Mouse (Mus musculus) cerebral cortex, adult 2 months (tissue): ENCODE results near the gene Atg2a.

Experiments
- WGBS: fragments of 180-500 bp; shearing (Covaris S2); methylation state at CpG from one replicate; pipeline ENCODE4 v1.1.7; 2018; 5-methylcytosine and 5-hydroxymethylcytosine counted together

The Atg2a gene

GRCm38 (mm10) chr19:6296551-6297210, 55.2 kb downstream of the Atg2a start:
- 75% methylated on average over 5 of the region's 5 CpGs for WGBS

DNA sequence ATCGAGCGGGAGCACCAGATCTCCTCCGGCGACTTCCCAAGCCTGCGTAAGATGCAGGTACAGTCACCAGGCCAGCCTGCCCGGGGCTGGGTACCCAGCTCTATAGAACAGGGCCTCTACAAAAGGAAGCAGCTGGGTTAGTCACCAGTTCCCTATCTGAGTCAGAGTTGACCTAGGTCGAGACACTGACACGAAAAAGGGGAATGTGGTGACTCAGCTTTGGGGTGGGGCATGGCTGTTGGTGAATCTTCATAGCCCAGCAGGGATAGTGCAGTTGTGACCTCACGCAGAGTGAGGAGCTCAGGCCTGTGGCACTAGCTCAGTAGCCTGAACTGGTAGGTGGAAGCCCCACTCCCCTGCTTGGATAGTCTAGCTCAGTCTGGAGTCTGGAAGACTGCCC, 56.2 kb downstream of the Atg2a start:
- WGBS, result 85% methylated on average over 9 of the region's 9 CpGs

DNA sequence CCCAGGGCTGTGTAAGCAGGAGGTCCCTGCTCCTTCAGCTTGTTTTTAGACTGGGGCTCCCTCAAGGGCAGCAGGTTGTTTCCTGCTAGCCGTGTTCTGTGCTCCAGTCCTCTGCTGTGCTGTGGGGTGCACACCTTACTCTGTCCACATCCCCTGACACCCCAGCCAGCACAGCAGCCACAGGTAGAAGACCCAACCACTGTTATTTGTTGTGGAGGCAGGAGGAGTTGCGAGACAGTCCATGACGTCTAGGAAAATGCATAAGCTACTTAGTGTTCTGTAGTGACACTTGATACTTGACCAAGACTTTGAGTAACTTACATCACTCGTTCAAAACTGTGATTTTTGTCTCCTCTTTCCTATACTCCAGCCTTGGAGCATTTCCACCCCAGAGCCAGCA, 57.5 kb downstream of the Atg2a start:
- WGBS, result 76% methylated on average over 4 of the region's 4 CpGs

- WGBS, result 88% methylated on average over 7 of the region's 7 CpGs
Measured at GRCm38 (mm10) chr19:6299450-6300267, 58.2 kb downstream of the Atg2a start.

- 65% methylated on average over 7 of the region's 7 CpGs for WGBS
Measured at GRCm38 (mm10) chr19:6300402-6300841, 59.0 kb downstream of the Atg2a start.

DNA sequence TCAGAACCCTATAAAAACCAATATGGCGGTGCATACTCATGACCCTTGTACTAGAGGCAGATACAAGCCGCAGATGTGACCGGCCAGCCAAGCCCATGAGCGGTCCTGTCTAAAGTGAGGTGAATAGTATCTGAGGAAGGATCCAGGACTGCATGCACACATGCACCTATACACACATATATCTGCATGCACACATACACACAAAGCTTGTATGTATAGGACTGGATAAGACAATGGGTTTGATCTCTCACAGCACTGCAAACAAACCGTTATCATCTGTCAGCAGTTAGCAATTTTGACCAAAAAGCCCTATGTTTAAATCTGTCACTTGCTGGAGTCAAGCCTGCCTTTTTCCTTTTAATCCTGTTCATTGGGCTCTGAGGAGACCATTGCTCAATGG, 60.6 kb downstream of the Atg2a start:
- 90% methylated on average over 5 of the region's 5 CpGs for WGBS

DNA sequence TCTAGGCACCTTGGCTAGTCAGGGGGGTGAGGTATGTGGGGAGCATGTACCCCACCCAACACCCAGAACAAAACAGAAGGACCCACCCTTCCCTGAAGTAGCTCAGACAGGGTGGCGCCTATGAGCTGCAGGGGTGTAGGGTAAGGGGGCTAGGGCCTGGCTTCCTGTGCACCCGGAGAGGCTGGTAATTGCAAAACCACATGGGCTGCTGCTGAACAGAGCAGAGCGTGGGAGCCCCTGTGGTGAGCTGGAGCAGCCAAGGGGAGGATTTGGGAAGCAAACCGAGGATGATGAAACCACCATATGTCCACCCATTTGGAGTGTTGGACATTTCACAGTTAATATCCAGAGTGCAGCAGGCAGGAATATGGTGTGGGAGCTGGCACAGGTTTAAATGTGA, 61.1 kb downstream of the Atg2a start:
- 36% methylated on average over 4 of the region's 4 CpGs for WGBS

DNA sequence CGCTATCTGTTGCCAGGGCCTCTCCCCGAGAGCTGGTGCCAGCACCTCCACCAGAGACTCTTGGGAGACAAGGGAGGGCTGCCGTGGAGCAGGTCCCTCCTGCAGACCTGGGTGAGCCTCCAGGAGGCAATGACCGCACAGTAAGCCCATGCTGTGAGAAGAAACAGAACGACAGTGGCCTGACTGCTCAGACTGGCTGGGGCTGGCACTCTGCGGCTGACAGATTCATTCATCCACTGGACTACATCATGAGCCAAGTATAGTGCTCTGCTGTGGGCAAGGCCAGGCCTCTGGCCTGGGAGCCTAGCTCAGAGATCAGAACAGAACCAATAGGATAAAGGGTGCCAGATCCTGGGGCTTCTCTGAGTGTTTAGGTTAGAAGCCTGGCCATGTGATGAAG, 62.4 kb downstream of the Atg2a start:
- WGBS, result 74% methylated on average over 6 of the region's 6 CpGs

DNA sequence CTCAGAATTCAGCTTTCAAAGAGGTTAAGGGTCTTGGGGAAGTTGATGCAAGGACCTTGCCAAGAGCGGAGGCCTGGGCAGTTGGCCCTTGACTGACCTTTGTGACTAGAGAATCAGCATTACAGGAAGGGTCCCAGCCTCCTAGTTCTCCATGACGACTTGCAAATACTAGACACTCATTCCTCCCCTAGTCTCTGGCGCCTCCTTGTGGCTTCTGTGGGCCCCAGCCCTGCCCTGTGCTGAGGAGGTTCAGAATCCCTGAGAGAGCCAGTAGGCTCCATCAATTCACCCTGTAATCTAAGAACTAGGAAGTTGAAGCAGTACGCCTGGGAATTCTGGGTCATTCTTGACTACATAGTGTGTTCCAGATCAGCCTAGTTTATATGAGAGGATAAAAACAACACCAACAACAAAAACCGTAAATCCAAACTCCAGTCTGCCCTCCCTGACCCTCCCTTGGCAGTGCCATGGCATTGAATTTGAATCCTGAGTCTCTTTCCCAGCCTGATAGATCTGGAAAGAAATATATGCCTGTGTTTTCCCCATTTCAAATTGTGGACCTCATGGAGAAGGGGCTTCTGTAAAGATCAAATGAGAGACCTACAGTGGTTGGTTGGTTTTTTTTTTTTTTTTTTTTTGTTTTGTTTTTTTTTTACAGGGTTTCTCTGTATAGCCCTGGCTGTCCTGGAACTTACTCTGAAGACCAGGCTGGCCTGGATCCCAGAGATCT, 63.5 kb downstream of the Atg2a start:
- 29% methylated on average over 5 of the region's 5 CpGs for WGBS

- 79% methylated on average over 8 of the region's 8 CpGs for WGBS
Measured at GRCm38 (mm10) chr19:6305517-6306115, 64.1 kb downstream of the Atg2a start.

- WGBS, result 10% methylated on average over 37 of the region's 38 CpGs
Measured at GRCm38 (mm10) chr19:6306137-6306551, 64.7 kb downstream of the Atg2a start, which contains the start of gene Cdc42bpg. Cdc42bpg (plus strand) TSS chr19:6306456.

GRCm38 (mm10) chr19:6306586-6306985, 65.1 kb downstream of the Atg2a start:
- 2% methylated on average over 34 of the region's 34 CpGs for WGBS

- 93% methylated on average over 9 of the region's 9 CpGs for WGBS
Measured at GRCm38 (mm10) chr19:6307733-6308531, 66.5 kb downstream of the Atg2a start.

DNA sequence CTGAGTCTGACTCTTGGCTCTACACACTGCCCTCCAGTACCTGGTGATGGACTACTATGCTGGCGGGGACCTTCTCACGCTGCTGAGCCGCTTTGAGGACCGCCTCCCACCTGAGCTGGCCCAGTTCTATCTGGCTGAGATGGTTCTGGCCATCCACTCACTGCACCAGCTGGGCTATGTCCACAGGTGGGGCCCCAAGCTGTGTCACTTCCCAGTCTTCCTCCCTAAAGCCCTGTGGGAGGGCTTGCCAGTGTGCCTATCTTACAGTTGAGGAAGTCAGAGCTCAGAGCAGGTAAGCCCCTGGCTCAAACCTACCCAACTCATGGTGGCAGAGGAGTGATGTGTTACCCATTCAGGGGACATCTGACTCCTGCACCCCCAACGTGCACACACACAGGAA, 68.7 kb downstream of the Atg2a start:
- 95% methylated on average over 5 of the region's 5 CpGs for WGBS

- WGBS, result 88% methylated on average over 3 of the region's 3 CpGs
Measured at GRCm38 (mm10) chr19:6311783-6312182, 70.3 kb downstream of the Atg2a start.
